Comparison of ENCODE assay signal across 15 mouse cellular contexts in the genomic region with DNA sequence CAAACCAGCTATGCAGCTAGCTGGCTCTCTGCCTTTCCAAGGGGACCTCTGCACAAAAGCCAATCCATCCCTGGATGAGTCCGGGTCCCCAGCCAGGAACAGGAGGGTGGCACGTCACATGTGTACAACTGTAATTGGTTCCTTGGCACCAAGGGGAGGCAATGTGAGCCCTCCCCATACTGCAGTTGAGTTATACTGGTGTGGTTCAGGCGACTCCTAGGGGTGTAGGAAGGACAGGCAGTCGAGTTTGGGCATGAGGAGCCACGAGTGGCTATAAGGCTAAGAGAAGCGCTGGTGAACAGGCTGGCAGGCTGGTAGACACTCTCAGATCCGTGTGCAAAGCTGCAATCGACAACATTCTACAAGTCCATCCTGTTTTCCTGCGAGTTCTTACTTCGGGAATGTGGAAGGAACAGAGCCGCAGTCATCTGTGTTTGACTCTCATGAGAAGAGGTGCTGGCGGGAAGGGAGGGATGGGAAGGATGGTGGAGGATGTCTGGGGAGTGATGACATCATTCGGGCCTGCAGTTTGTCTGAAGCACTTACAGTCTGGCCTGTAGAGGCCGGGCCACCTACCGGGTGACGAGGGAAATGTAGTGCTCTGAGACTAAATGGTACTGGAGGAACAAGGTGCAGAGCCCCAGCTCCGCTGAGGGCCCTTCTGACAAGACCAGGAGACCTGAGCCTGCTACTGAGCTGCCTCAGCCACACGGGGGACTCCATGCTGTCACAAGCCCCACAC. TPM values are rescaled to one million over a fixed set of nuclear protein-coding genes. Genes with fewer than 3 reads are reported as not detected.
DNase-seq lines count a peak whose midpoint lies in the region; ATAC-seq and TF ChIP-seq lines count a peak whose summit lies in the region.
"Had no signal": no experiment of that assay in that cellular context is flagged by ENCODE, and none has a peak within 500 bp of the region (broad histone marks: within the 10 kb centered on the region; RNA-seq: fewer than 3 reads in every experiment).

No protein-coding gene starts in this region.

- no peak overlapping the region for H3K9ac ChIP-seq in liver, embryonic 13.5 days
- H3K9ac ChIP-seq in liver, embryonic 11.5 days (ENCODE audit: low read depth, low read length): no peak overlapping the region
- no peak overlapping the region for H3K9ac ChIP-seq in liver, embryonic 14.5 days (replicated peaks)
- H3K9ac ChIP-seq: stomach, embryonic 15.5 days had no signal

- peak; percentile 43 for TF ChIP-seq CTCF in liver, embryonic 14.5 days (IDR thresholded peaks at IDR 0.05; ENCODE audit: low read depth)

- no peak for TF ChIP-seq EP300 in liver, embryonic 14.5 days (IDR thresholded peaks at IDR 0.05; ENCODE audit: low read depth)

- no peaks in the 10 kb centered on the region for H3K9me3 ChIP-seq in heart, embryonic 10.5 days
- H3K9me3 ChIP-seq in liver, embryonic 13.5 days (replicated peaks): no peaks in the 10 kb centered on the region
- H3K9me3 ChIP-seq in liver, embryonic 11.5 days (ENCODE audit: control insufficient read depth, low read length): no peaks in the 10 kb centered on the region
- H3K9me3 ChIP-seq in liver, embryonic 14.5 days (ENCODE audit: control insufficient read depth, low read length): no peaks in the 10 kb centered on the region
- H3K9me3 ChIP-seq: stomach, embryonic 15.5 days had no signal

- peak; percentile 13; the same call in 1 of the 2 replicates for ATAC-seq in liver, embryonic 13.5 days (ENCODE audit: low read depth)
- ATAC-seq in liver, embryonic 11.5 days (replicated peaks; ENCODE audit: low FRiP score): no peak
- ATAC-seq in liver, embryonic 14.5 days (ENCODE audit: insufficient read depth): 0 out of 2 replicates have a peak, but pooled peaks have one; percentile 5
- ATAC-seq: inflammation-experienced regulatory T-cells, adult 6 months had no signal

- 51% methylated on average over 18 of the region's 18 CpGs for whole genome bisulfite sequencing in heart, embryonic 10.5 days
- 81% methylated on average over 18 of the region's 18 CpGs for WGBS in liver, embryonic 13.5 days (ENCODE audit: insufficient replicate concordance)
- WGBS in liver, embryonic 11.5 days: 77% methylated on average over 18 of the region's 18 CpGs
- 71% methylated on average over 18 of the region's 18 CpGs for WGBS in liver, embryonic 14.5 days (ENCODE audit: insufficient replicate concordance)

- H3K4me3 ChIP-seq in heart, embryonic 10.5 days: no peak overlapping the region
- no peak overlapping the region for H3K4me3 ChIP-seq in liver, embryonic 13.5 days (replicated peaks)
- no peak overlapping the region for H3K4me3 ChIP-seq in liver, embryonic 11.5 days (ENCODE audit: low read depth, low read length)
- no peak overlapping the region for H3K4me3 ChIP-seq in liver, embryonic 14.5 days (ENCODE audit: insufficient read depth in 1 of 2, low read depth in 2 of 2, low read length in 2 of 2)
- H3K4me3 ChIP-seq: stomach, embryonic 15.5 days had no signal

- peak; percentile 87 for DNase-seq in heart, embryonic 10.5 days (ENCODE audit: low spot score)
- DNase-seq in heart, adult 9 months (ENCODE audit: low spot score in 2 of 2): no peak
- DNase-seq in liver, embryonic 13.5 days: no peak
- DNase-seq in liver, embryonic 11.5 days (ENCODE audit: low spot score): no peak
- DNase-seq in ZHBTc4 (ENCODE audit: low read depth, low spot score): peak; percentile 85
- no peak for DNase-seq in liver, embryonic 14.5 days (ENCODE audit: low read depth in 3 of 3, low spot score in 3 of 3)
- DNase-seq in adrenal gland, adult 2 months: no peak
- DNase-seq in cerebellum, postnatal 14 days: no peak
- DNase-seq: adrenal gland, adult 8-10 months; kidney, postnatal 36 days; right cerebral cortex, postnatal 4 days; thymus, postnatal 36 days had no signal

- peaks cover 20% of the 10 kb centered on the region for H3K4me1 ChIP-seq in heart, embryonic 10.5 days
- peaks cover 31% of the 10 kb centered on the region for H3K4me1 ChIP-seq in liver, embryonic 13.5 days (replicated peaks)
- H3K4me1 ChIP-seq in liver, embryonic 11.5 days (replicated peaks; ENCODE audit: control insufficient read depth, insufficient read depth, low read length): peaks cover 9% of the 10 kb centered on the region
- peaks cover 2 to 6% of the 10 kb centered on the region in 2 experiments; a peak in 2 of 4 replicates for H3K4me1 ChIP-seq in liver, embryonic 14.5 days (replicated peaks; ENCODE audit: control insufficient read depth in 2 of 2, insufficient read depth in 2 of 2, low read length in 1 of 2)
- H3K4me1 ChIP-seq: stomach, embryonic 15.5 days had no signal

- H3K4me2 ChIP-seq in liver, embryonic 13.5 days: no peak overlapping the region
- H3K4me2 ChIP-seq in liver, embryonic 11.5 days: no peak overlapping the region
- H3K4me2 ChIP-seq in liver, embryonic 14.5 days (ENCODE audit: low read depth): no peak overlapping the region
- H3K4me2 ChIP-seq: midbrain, embryonic 11.5 days; stomach, embryonic 15.5 days had no signal

- H3K27ac ChIP-seq in heart, embryonic 10.5 days: no peak overlapping the region
- H3K27ac ChIP-seq in liver, embryonic 13.5 days: no peak overlapping the region
- no peak overlapping the region for H3K27ac ChIP-seq in liver, embryonic 11.5 days (ENCODE audit: low read depth, low read length)
- H3K27ac ChIP-seq in liver, embryonic 14.5 days: no peak overlapping the region
- H3K27ac ChIP-seq: stomach, embryonic 15.5 days had no signal

- no peaks in the 10 kb centered on the region for H3K27me3 ChIP-seq in heart, embryonic 10.5 days (ENCODE audit: insufficient read depth, poor library complexity, severe bottlenecking)
- no peaks in the 10 kb centered on the region for H3K27me3 ChIP-seq in liver, embryonic 13.5 days
- no peaks in the 10 kb centered on the region for H3K27me3 ChIP-seq in liver, embryonic 11.5 days (replicated peaks; ENCODE audit: control insufficient read depth, insufficient read depth, low read length)
- no peaks in the 10 kb centered on the region for H3K27me3 ChIP-seq in liver, embryonic 14.5 days (ENCODE audit: control insufficient read depth, insufficient read depth, low read length)
- H3K27me3 ChIP-seq: stomach, embryonic 15.5 days had no signal

- H3K36me3 ChIP-seq in heart, embryonic 10.5 days: peaks cover 68% of the 10 kb centered on the region
- peaks cover 64% of the 10 kb centered on the region for H3K36me3 ChIP-seq in liver, embryonic 13.5 days
- peaks cover 51% of the 10 kb centered on the region for H3K36me3 ChIP-seq in liver, embryonic 11.5 days (ENCODE audit: control insufficient read depth, insufficient read depth, low read length)
- peaks cover 22% of the 10 kb centered on the region for H3K36me3 ChIP-seq in liver, embryonic 14.5 days (replicated peaks; ENCODE audit: control insufficient read depth, insufficient read depth, low read depth)

RNA-seq across cellular contexts. Expression of gene Dsn1, which starts 9.7 kb away (rescaled TPM):
- 43.7 and 44.0 TPM in 2 replicates for polyA plus RNA-seq in heart, embryonic 10.5 days (2016; fragmentation: Nextera tagmentation; extraction: Ambion mirVana)
- polyA plus RNA-seq in liver, embryonic 13.5 days (2015; fragmentation: Nextera tagmentation; extraction: Ambion mirVana): 29.7 and 37.3 TPM in 2 replicates
- polyA plus RNA-seq in liver, embryonic 11.5 days (2014; fragmentation: Nextera tagmentation; extraction: Ambion mirVana): 45.0 and 45.7 TPM in 2 replicates
- 11.2 and 19.2 TPM in 2 replicates for polyA plus RNA-seq in liver, embryonic 14.5 days (2012; rRNA removed)
- 30.2 and 30.6 TPM in 2 replicates for polyA plus RNA-seq in liver, embryonic 14.5 days (2014; fragmentation: Nextera tagmentation; extraction: Ambion mirVana)
- total RNA-seq in adrenal gland, adult 2 months (2021): 1 to 10 TPM; 4.1 to 6.3 TPM
- 0.76 and 0.77 TPM in 2 replicates for polyA plus RNA-seq in adrenal gland, adult 2 months (2012; rRNA removed)

RNA-seq across cellular contexts. Expression of gene Ndrg3, which starts 24.8 kb away (rescaled TPM):
- polyA plus RNA-seq in heart, embryonic 10.5 days (2016; fragmentation: Nextera tagmentation; extraction: Ambion mirVana): 42.1 and 46.2 TPM in 2 replicates
- 41.1 and 45.2 TPM in 2 replicates for polyA plus RNA-seq in liver, embryonic 13.5 days (2015; fragmentation: Nextera tagmentation; extraction: Ambion mirVana)
- polyA plus RNA-seq in liver, embryonic 11.5 days (2014; fragmentation: Nextera tagmentation; extraction: Ambion mirVana): 58.9 and 68.3 TPM in 2 replicates
- polyA plus RNA-seq in liver, embryonic 14.5 days (2012; rRNA removed): 30.3 and 31.7 TPM in 2 replicates
- 29.2 and 34.8 TPM in 2 replicates for polyA plus RNA-seq in liver, embryonic 14.5 days (2014; fragmentation: Nextera tagmentation; extraction: Ambion mirVana)
- total RNA-seq in adrenal gland, adult 2 months (2021): 10 to 100 TPM; 68.0 to 72.5 TPM
- polyA plus RNA-seq in adrenal gland, adult 2 months (2012; rRNA removed): 37.7 and 41.7 TPM in 2 replicates

Comparison
In these comparisons a context has a peak if more than half of its experiments do, and no peak if none do; other contexts are left out.
1. DNase-seq: peak in heart, embryonic 10.5 days (single experiment) and ZHBTc4 (single experiment); none in heart, adult 9 months (0 of 2), liver, embryonic 13.5 days (single experiment), liver, embryonic 11.5 days (single experiment), liver, embryonic 14.5 days (0 of 3), adrenal gland, adult 2 months (single experiment) and cerebellum, postnatal 14 days (0 of 2).